Mouse (Mus musculus): ENCODE data around the gene Lrig1. TPM values are rescaled to one million over a fixed set of nuclear protein-coding genes. Genes with fewer than 3 reads are reported as not detected.

Lrig1 gene
- total and polyA plus RNA-seq, 3 experiments: 0.58 to 0.75 TPM; not detected in 1

DNA sequence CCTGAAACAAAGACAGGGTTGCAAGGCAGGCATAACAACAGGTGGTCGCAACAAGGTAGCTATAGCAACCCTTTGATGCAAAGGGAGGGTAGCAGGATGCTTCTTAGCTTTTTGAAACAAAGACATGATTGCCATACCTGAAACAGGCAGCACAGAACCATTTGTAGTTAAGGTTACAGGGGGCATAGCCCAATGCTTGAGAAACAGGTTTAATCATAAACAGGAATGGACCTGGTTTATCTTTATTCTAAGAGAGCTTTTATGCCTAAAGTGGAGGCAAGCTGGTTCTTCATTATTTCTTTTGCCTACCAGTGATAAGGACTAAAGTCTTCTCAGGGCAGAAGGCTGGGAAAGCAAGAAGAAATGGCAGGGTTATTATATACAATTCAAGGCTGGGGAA lies 50.3 kb downstream of the Lrig1 start:
- H3K79me2 ChIP-seq (ENCODE audit: control insufficient read depth, insufficient read depth, low read length, poor library complexity): no peaks in the 10 kb centered on the region
- H3K9me3 ChIP-seq (replicated peaks; ENCODE audit: insufficient read depth, low read length): no peaks in the 10 kb centered on the region
- no peak overlapping the region for H3K9ac ChIP-seq (ENCODE audit: control insufficient read depth, low read depth, low read length, poor library complexity, severe bottlenecking)
- no peaks in the 10 kb centered on the region for H3K27me3 ChIP-seq (ENCODE audit: control insufficient read depth in 1 of 2, insufficient read depth in 2 of 2, low read length in 2 of 2)
- H3K4me3 ChIP-seq (ENCODE audit: control insufficient read depth in 1 of 2, insufficient read depth in 1 of 2, low read depth in 2 of 2, low read length in 2 of 2): no peak overlapping the region
- H3K4me1 ChIP-seq (ENCODE audit: control insufficient read depth in 1 of 2, insufficient read depth in 2 of 2, low read length in 2 of 2): no peaks in the 10 kb centered on the region
- H3K27ac ChIP-seq (ENCODE audit: control insufficient read depth, low read depth, low read length): no peak overlapping the region
- no peak for TF ChIP-seq JUND (IDR thresholded peaks at IDR 0.05; ENCODE audit: low read depth, low read length)
- no peak for TF ChIP-seq UBTF (IDR thresholded peaks at IDR 0.05; ENCODE audit: borderline replicate concordance, insufficient read depth, low read depth, low read length)
- no peak for TF ChIP-seq USF1 (IDR thresholded peaks at IDR 0.05; ENCODE audit: low read depth, low read length)
- no peak for TF ChIP-seq MAX (IDR thresholded peaks at IDR 0.05; ENCODE audit: low read length)
- TF ChIP-seq RCOR1 (IDR thresholded peaks at IDR 0.05; ENCODE audit: low read depth, low read length): no peak
- TF ChIP-seq KAT2A (conservative IDR thresholded peaks at IDR 0.05; ENCODE audit: low read depth, low read length): no peak
- TF ChIP-seq POLR2A (IDR thresholded peaks at IDR 0.05; ENCODE audit: control insufficient read depth in 1 of 2, insufficient read depth in 1 of 2, low read depth in 1 of 2, low read length in 2 of 2, poor library complexity in 1 of 2): no peak
- no peak for TF ChIP-seq ETS1 (IDR thresholded peaks at IDR 0.05; ENCODE audit: low read depth, low read length)
- no peak for TF ChIP-seq ZKSCAN1 (IDR thresholded peaks at IDR 0.05; ENCODE audit: low read depth, low read length)
- no peak for TF ChIP-seq GATA1 (IDR thresholded peaks at IDR 0.05; ENCODE audit: low read depth, low read length)
- TF ChIP-seq CHD2 (IDR thresholded peaks at IDR 0.05; ENCODE audit: low read length): no peak
- TF ChIP-seq NRF1 (IDR thresholded peaks at IDR 0.05; ENCODE audit: insufficient read depth, low read depth, low read length, poor library complexity, severe bottlenecking): no peak
- no peak for TF ChIP-seq RAD21 (IDR thresholded peaks at IDR 0.05; ENCODE audit: low read depth, low read length)
- no peak for DNase-seq (ENCODE audit: low read depth, low spot score)
- no peaks in the 10 kb centered on the region for H3K36me3 ChIP-seq (ENCODE audit: control insufficient read depth in 1 of 2, insufficient read depth in 2 of 2, low read length in 2 of 2)

DNA sequence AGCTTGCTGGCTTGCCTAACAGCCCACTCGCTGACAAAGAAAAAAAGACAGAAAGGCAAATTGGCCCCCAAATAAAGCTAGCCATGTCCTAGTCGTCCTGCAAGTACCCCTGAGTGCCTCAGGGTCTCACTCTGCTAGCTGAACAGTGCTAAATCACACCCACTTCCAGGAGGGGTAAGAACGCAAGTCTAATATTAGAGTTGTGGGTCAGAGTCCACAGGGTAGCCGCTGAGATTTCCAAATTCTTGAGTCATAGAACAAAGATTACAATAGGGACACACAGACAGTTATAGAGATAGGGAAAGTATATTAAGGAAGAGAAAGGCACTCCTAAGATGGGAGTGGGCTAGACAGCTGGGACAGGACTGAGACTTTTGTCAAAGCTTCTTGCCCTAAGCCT lies 51.5 kb downstream of the Lrig1 start:
- H3K9me3 ChIP-seq (replicated peaks; ENCODE audit: insufficient read depth, low read length): no peaks in the 10 kb centered on the region
- H3K4me1 ChIP-seq (ENCODE audit: control insufficient read depth in 1 of 2, insufficient read depth in 2 of 2, low read length in 2 of 2): no peaks in the 10 kb centered on the region
- no peak overlapping the region for H3K27ac ChIP-seq (ENCODE audit: control insufficient read depth, low read depth, low read length)
- H3K27me3 ChIP-seq (ENCODE audit: control insufficient read depth in 1 of 2, insufficient read depth in 2 of 2, low read length in 2 of 2): no peaks in the 10 kb centered on the region
- TF ChIP-seq TBP (IDR thresholded peaks at IDR 0.05; ENCODE audit: low read depth, low read length) (no peak), POLR2A (IDR thresholded peaks at IDR 0.05; ENCODE audit: control insufficient read depth in 1 of 2, insufficient read depth in 1 of 2, low read depth in 1 of 2, low read length in 2 of 2, poor library complexity in 1 of 2) (no peak), ELF1 (IDR thresholded peaks at IDR 0.05; ENCODE audit: low read depth, low read length) (no peak), GABPA (IDR thresholded peaks at IDR 0.05; ENCODE audit: low read depth, low read length) (no peak), ZMIZ1 (IDR thresholded peaks at IDR 0.05; ENCODE audit: low read depth, low read length) (no peak), BHLHE40 (IDR thresholded peaks at IDR 0.05; ENCODE audit: borderline replicate concordance, low read depth, low read length) (no peak), E2F4 (IDR thresholded peaks at IDR 0.05; ENCODE audit: borderline replicate concordance, low read depth, low read length) (no peak), TAL1 (IDR thresholded peaks at IDR 0.05; ENCODE audit: low read length) (no peak), HCFC1 (IDR thresholded peaks at IDR 0.05; ENCODE audit: low read depth, low read length) (no peak), ETS1 (IDR thresholded peaks at IDR 0.05; ENCODE audit: low read depth, low read length) (no peak), USF2 (IDR thresholded peaks at IDR 0.05; ENCODE audit: borderline replicate concordance in 1 of 2, insufficient read depth in 1 of 2, low read depth in 1 of 2, low read length in 2 of 2) (no peak), CTCF (IDR thresholded peaks at IDR 0.05 in 2 of 3, conservative IDR thresholded peaks at IDR 0.05 in 1 of 3; ENCODE audit: control insufficient read depth in 1 of 3, insufficient read depth in 1 of 3, low read depth in 2 of 3, low read length in 3 of 3, poor library complexity in 1 of 3, severe bottlenecking in 1 of 3) (no peak), USF1 (IDR thresholded peaks at IDR 0.05; ENCODE audit: low read depth, low read length) (no peak), POLR2AphosphoS5 (IDR thresholded peaks at IDR 0.05; ENCODE audit: borderline replicate concordance, low read depth, low read length) (no peak), KAT2A (conservative IDR thresholded peaks at IDR 0.05; ENCODE audit: low read depth, low read length) (no peak)
- DNase-seq (ENCODE audit: low read depth, low spot score): no peak
- no peaks in the 10 kb centered on the region for H3K36me3 ChIP-seq (ENCODE audit: control insufficient read depth in 1 of 2, insufficient read depth in 2 of 2, low read length in 2 of 2)
- no peak overlapping the region for H3K4me3 ChIP-seq (ENCODE audit: control insufficient read depth in 1 of 2, insufficient read depth in 1 of 2, low read depth in 2 of 2, low read length in 2 of 2)
- no peaks in the 10 kb centered on the region for H3K79me2 ChIP-seq (ENCODE audit: control insufficient read depth, insufficient read depth, low read length, poor library complexity)
- no peak overlapping the region for H3K9ac ChIP-seq (ENCODE audit: control insufficient read depth, low read depth, low read length, poor library complexity, severe bottlenecking)
